Mouse (Mus musculus): Measurements from ENCODE around the gene Rsg1.

The Rsg1 gene

DNA sequence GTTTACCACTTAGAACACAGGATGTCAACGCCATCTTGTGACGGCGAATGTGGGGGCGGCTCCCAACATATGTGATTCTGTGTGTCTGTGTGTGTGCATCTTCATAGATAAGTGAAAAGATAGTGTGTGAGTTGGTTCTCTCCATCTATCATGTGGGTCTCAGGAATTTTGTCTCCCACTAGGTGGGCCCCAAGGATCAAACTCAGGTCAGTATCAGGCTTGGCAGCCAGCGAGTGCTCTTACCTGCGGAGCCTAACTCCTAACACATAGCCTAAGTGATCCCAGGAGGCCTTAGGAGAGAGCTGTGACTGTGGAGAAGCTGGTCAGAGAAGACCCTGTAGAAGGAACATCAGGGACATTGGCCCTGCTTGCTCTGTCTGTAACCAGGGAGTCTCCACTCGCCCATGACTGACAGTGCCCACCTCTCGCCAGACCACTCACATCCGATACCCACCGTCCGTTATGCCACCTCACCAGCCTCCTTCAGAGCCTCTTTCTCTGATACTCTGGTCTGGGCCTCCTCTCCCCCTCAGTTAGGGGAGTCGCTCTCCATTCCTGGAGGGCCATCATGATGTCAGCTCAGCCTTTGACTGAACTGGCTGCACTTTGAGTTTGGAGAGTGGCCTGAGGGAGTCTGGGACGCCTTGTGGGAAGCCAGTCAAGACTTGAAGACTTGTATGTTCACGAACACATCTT lies 3.1 kb upstream of the Rsg1 start:
- in situ Hi-C loops (cut with MboI; ENCODE audit: unreplicated experiment in 2 of 2) = loop anchor here (5.0 kb wide), 2 partner anchors 58 to 68 kb away; no protein-coding TSS in a partner anchor

DNA sequence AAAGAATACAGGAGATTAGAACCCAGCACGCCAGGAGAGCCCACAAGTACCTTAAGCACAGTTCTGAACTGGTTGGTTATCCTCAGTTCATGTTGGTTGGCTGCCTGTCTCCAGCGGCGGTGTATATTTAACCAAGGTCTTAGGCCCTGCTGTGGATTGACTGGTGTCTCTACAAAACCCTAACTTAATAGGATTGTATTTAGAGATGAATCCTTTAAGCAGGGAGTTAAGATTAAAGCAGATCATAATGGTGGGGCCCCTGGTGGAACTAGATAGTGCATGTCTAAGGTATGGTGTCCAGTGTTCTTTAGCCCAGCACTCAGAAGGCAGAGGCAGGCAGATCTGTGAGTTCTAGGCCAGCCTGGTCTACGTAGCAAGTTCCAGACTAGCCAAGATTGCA lies 2.1 kb upstream of the Rsg1 start:
- in situ Hi-C loops (cut with MboI; ENCODE audit: unreplicated experiment in 2 of 2) = loop anchor here (5.0 kb wide), 2 partner anchors 59 to 69 kb away; no protein-coding TSS in a partner anchor

GRCm38 (mm10) chr4:141212892-141213291 lies 864 bp upstream of the Rsg1 start:
- in situ Hi-C loops (cut with MboI; ENCODE audit: unreplicated experiment in 2 of 2) = loop anchor here (5.0 kb wide), 2 partner anchors 61 to 71 kb away; no protein-coding TSS in a partner anchor

DNA sequence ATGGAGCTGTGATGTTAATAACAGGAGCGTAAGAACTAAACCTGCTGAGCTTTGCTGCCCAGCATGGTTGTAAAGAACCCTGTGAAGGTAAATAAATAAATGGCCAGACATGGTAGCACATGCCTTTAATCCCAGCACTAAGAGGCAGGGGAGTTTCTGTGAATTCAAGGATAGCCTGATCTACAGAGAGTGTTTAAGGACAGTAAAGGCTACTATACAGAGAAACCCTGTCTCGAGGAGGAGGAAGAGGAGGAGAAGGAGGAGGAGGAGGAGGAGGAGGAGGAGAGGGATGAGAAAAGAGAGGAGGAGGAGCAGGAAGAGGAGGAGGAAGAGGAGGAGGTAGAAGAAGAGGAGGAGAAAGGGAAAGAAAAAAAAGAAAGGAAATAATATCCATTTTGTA lies 414 bp upstream of the Rsg1 start:
- in situ Hi-C loops (cut with MboI; ENCODE audit: unreplicated experiment in 2 of 2) = loop anchor here (5.0 kb wide), 2 partner anchors 61 to 71 kb away; no protein-coding TSS in a partner anchor

- in situ Hi-C loops (cut with MboI; ENCODE audit: unreplicated experiment in 2 of 2) = loop anchor here (5.0 kb wide), 2 partner anchors 62 to 72 kb away; no protein-coding TSS in a partner anchor
Measured at GRCm38 (mm10) chr4:141214337-141214851, 638 bp downstream of the Rsg1 start.

- in situ Hi-C loops (cut with MboI; ENCODE audit: unreplicated experiment in 2 of 2) = no loop called here
Measured at GRCm38 (mm10) chr4:141219583-141220213, 5.9 kb downstream of the Rsg1 start.

DNA sequence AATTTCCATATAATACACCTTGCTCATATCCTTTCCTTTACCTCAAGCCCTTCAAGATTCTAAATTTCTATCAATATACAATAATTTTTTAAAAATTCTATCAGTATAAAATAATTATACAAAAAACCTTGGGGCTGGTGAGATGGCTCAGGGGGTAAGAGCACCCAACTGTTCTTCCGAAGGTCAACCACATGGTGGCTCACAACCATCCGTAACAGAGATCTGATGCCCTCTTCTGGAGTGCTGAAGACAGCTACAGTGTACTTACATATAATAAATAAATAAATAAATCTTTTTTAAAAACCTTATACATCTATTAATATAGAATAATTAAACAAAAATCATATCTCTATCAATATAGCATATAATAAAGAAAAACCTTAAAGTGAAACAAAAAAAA lies 8.1 kb downstream of the Rsg1 start:
- in situ Hi-C loops (cut with MboI; ENCODE audit: unreplicated experiment in 2 of 2) = no loop called here

DNA sequence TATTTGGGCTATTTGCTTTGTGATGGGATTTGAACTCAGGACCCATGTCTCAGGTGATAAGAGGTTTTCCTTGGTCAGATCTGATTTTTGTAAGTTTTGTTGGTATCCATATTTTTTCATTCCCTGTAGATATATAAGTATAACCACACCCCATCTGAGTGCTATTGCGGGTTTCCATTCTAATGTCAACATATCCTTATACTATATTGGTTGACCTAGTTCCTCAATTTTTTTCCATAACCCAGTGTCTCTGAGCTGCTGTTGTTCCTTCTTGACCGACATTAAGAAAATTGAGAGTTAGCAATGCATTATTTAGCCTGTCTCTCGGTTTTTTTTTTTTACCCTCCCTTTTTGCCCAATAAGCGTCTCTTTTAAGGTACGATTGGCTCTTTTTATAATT lies 9.0 kb downstream of the Rsg1 start:
- in situ Hi-C loops (cut with MboI; ENCODE audit: unreplicated experiment in 2 of 2) = no loop called here

GRCm38 (mm10) chr4:141228687-141229086 lies 14.9 kb downstream of the Rsg1 start:
- in situ Hi-C loops (cut with MboI; ENCODE audit: unreplicated experiment in 2 of 2) = no loop called here

- in situ Hi-C loops (cut with MboI; ENCODE audit: unreplicated experiment in 2 of 2) = no loop called here
Measured at GRCm38 (mm10) chr4:141233196-141233595, 19.4 kb downstream of the Rsg1 start.

DNA sequence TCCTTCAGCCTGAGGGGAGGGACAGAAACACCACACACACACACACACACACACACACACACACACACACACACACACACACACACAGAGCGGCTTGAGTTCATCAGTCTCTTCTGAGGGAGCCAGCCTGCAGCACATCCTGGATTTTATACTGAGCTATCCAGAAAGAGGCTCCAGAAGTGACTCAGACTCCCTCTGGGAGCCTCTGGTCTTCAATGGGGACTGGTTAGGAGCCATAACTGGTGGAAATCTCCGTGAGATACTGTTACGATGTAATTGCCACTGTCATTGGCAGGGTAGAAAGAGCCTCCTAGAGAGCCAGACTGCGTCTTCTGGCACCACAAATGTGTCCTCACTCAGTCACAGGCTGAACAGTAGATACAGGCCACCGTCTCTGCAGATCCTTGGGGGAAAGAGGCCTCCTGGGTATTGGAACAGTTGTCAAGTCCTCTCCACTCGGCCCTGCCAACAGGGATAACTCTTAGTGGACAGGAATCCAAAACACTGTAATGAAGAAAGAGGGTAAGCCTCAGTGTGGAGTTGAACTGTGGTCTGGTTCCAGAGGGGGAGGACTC lies 21.9 kb downstream of the Rsg1 start:
- in situ Hi-C loops (cut with MboI; ENCODE audit: unreplicated experiment in 2 of 2) = no loop called here

DNA sequence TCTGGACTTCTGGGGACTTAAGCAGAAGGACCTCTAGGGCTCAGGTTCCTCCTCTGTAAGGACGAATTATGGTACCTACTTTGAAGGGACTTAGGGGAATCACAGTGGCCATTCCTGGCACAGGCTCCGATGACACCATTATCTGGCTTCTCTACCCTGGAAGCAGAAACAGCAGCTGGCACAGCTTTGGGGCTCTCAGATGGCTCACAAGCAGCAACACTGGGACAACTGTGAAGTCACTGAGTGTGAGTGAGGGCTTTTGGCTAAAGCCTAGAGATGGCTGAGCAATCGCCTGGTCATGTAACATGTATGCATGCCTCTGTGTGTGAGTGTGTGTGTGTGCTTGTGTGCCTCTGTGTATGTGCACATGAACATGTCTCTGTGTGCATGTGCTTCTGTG lies 23.1 kb downstream of the Rsg1 start:
- in situ Hi-C loops (cut with MboI; ENCODE audit: unreplicated experiment in 2 of 2) = no loop called here

DNA sequence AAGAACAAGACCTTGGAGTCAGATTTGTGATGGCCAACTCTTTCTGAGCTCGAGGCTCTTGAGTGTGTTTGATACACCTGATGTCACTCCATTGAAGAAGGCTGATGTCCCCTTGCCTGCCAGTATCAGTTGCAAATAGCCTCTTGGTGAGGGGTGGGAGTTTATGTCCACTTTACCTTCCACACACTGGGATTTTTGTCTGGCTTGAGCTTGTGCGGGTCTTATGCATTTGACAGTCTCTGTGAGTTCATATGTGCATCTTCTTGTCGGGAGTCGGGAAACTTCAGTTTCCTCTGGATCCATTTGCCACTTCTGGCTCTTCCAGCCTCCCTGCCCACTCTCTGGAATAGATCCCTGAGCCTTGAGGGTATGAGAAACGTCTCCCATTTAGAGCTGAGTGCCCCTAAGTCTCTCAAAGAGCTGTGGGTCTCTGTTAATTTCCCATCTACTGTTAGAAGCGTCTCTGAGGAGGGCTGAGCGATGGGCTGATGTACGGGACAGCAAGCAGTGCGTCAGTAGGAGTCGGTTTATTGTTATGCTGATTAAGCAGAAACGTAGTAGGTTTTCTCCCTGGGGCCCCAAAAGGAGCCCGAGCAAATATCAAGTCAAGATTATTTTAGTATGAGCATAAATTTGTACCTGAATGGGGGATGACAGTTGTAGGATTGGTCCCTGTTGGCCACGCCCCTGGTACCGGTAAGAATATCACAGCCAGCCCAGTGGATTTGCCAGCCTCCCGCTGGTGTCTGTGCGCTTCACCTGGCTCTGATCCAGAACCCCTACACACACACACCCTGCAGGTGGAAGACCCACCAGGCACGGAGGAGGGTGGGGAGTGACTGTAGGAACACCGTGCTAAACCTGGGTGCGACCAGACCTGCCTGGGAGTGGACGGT lies 25.0 kb downstream of the Rsg1 start:
- in situ Hi-C loops (cut with MboI; ENCODE audit: unreplicated experiment in 2 of 2) = no loop called here

DNA sequence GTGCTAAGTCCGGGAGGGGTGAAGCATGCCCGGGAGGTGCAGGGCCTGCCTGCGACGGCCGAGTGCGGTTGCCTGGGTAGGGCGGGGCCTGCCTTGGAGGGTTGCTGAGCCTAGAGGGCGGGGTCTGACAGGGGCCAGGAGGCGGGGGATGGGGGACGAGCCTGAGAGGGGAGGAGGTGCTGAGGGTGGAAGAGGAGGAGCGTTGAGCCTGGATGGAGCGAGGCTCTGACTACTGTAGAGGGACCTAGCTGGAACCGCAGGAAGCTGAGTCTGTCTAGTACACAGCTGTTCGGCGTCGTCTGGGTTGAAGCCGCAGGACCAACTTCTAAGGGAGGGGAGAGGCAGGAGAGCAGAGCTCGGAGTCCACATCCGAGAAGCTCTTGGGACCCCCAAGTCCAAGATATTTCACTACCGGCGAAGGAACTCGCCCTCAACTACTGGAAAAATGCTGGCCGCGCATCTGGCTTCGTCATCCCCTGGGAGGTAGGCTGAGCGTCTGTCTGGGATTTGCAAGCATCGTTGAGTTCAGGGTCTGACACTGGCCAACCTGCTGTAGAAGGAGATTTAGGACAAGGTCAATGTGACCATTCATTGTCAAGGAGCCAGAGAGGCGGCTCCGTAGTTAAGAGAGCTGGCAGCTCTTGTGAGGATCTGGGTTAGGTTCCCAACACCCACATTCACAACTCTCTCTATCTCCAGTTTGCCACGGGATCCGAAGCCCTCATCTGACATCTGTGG lies 25.8 kb downstream of the Rsg1 start, which contains the start of gene Arhgef19:
Arhgef19 (plus strand) TSS at position 112 of the 738 bp plus-strand sequence.
- in situ Hi-C loops (cut with MboI; ENCODE audit: unreplicated experiment in 2 of 2) = loop anchor here in 1 of 2 experiments (10.0 kb wide), 1 partner anchor 455 kb away; no protein-coding TSS in a partner anchor

DNA sequence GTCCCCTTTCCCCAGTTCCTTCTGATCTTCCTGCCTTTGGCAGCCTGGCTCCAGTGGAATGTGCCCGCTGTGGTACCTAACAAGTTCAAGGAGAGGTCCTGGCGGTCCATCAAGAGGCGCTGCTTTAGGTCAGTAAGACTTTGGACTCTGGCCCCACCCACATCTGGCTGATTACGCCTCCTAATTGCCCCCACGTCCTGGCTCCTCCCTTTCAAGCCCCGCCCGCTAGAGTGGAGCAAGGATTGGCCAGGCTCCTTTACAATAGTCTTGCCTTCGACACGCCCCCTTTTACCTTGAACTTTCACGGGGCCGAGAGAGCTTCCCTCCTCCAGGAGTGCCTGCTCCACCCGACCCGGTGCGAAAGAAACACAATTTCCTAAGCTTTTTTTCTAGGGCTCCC lies 26.9 kb downstream of the Rsg1 start:
- in situ Hi-C loops (cut with MboI; ENCODE audit: unreplicated experiment in 2 of 2) = loop anchor here in 1 of 2 experiments (10.0 kb wide), 1 partner anchor 456 kb away; no protein-coding TSS in a partner anchor

GRCm38 (mm10) chr4:141241861-141242260 lies 28.1 kb downstream of the Rsg1 start:
- in situ Hi-C loops (cut with MboI; ENCODE audit: unreplicated experiment in 2 of 2) = loop anchor here in 1 of 2 experiments (10.0 kb wide), 1 partner anchor 457 kb away; no protein-coding TSS in a partner anchor

GRCm38 (mm10) chr4:141242651-141243241 lies 29.0 kb downstream of the Rsg1 start:
- in situ Hi-C loops (cut with MboI; ENCODE audit: unreplicated experiment in 2 of 2) = loop anchor here in 1 of 2 experiments (10.0 kb wide), 1 partner anchor 458 kb away; no protein-coding TSS in a partner anchor

DNA sequence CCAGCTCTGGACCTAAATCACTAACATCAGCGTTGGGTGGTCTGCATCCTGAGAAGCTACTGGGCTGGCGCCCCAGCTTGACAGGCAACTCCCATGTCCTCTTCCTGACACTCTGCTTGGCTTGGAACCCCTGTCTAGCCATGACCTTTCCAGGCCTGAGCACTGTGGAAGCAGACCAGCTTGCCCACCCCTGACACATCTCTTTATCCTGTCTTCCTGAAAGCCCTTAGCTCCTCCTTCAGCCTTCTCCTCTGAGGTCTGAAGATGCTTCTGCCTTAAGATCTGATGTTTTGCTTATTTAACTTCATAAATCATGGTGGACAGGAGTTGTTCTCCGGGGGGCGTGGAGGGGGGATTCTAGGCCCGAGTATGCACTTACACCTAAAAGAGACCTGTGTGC lies 29.9 kb downstream of the Rsg1 start:
- in situ Hi-C loops (cut with MboI; ENCODE audit: unreplicated experiment in 2 of 2) = loop anchor here in 1 of 2 experiments (10.0 kb wide), 1 partner anchor 459 kb away; no protein-coding TSS in a partner anchor

GRCm38 (mm10) chr4:141244401-141244800 lies 30.6 kb downstream of the Rsg1 start:
- in situ Hi-C loops (cut with MboI; ENCODE audit: unreplicated experiment in 2 of 2) = loop anchor here in 1 of 2 experiments (10.0 kb wide), 1 partner anchor 460 kb away; no protein-coding TSS in a partner anchor
